Mouse (Mus musculus) MEL (cell line): Measurements from ENCODE around the gene Krt23. TPM values are rescaled to one million over a fixed set of nuclear protein-coding genes. Genes with fewer than 3 reads are reported as not detected.

Experiments used
- DNase-seq: peaks from one replicate; pipeline ENCODE4 v3.0.0; 2011; ENCODE audit warnings: low read depth, low spot score
- H3K27ac ChIP-seq: 2 replicates; pipeline ENCODE4 v1.5.1; 2012; ENCODE audit warnings: low read depth, mild to moderate bottlenecking, control low read depth, low read length, moderate library complexity; ENCODE audit not compliant: control insufficient read depth
- H3K27me3 ChIP-seq, 2 experiments: fragments of 150-350 bp in 1 of 2; sonication (generic) in 1 of 2; 2 replicates each; pipeline ENCODE4 v1.6.1; 2012; ENCODE audit warnings: low read length in 2 of 2, mild to moderate bottlenecking in 2 of 2, improper control_type of control experiment in 1 of 2, moderate library complexity in 1 of 2; ENCODE audit not compliant: insufficient read depth in 2 of 2, control insufficient read depth in 1 of 2
- H3K36me3 ChIP-seq, 2 experiments: 2 replicates each; pipeline ENCODE4 v1.6.1; 2012 to 2014; ENCODE audit warnings: low read length in 2 of 2, improper control_type of control experiment in 1 of 2, inconsistent platforms in 1 of 2, mild to moderate bottlenecking in 1 of 2; ENCODE audit not compliant: insufficient read depth in 2 of 2, control insufficient read depth in 1 of 2
- H3K4me1 ChIP-seq, 2 experiments: fragments of 150-350 bp in 1 of 2; sonication (generic) in 1 of 2; 2 replicates each; pipeline ENCODE4 v1.6.1; 2012; ENCODE audit warnings: low read length in 2 of 2, improper control_type of control experiment in 1 of 2, mild to moderate bottlenecking in 1 of 2; ENCODE audit not compliant: insufficient read depth in 2 of 2, control insufficient read depth in 1 of 2
- H3K4me3 ChIP-seq, 2 experiments: fragments of 150-350 bp in 1 of 2; sonication (generic) in 1 of 2; 2 replicates each; pipeline ENCODE4 v1.5.1; 2012; ENCODE audit warnings: low read depth in 2 of 2, low read length in 2 of 2, mild to moderate bottlenecking in 2 of 2, moderate library complexity in 2 of 2, control low read depth in 1 of 2, improper control_type of control experiment in 1 of 2; ENCODE audit not compliant: control insufficient read depth in 1 of 2, insufficient read depth in 1 of 2
- H3K79me2 ChIP-seq: 2 replicates; pipeline ENCODE4 v1.6.1; 2012; ENCODE audit warnings: mild to moderate bottlenecking, low read length, moderate library complexity; ENCODE audit not compliant: control insufficient read depth, poor library complexity, insufficient read depth
- H3K9ac ChIP-seq: 2 replicates; pipeline ENCODE4 v1.6.1; 2012; ENCODE audit warnings: low read depth, mild to moderate bottlenecking, control low read depth, low read length, moderate library complexity; ENCODE audit not compliant: control insufficient read depth, poor library complexity, severe bottlenecking
- H3K9me3 ChIP-seq: fragments of 150-350 bp; sonication (generic); replicated peaks from 2 replicates; pipeline ENCODE4 v1.6.1; 2012; ENCODE audit warnings: mild to moderate bottlenecking, low read length, improper control_type of control experiment, moderate library complexity; ENCODE audit not compliant: insufficient read depth
- CHD1 ChIP-seq: IDR thresholded peaks from 2 replicates; pipeline ENCODE4 v1.6.1; 2012; ENCODE audit warnings: low read depth, mild to moderate bottlenecking, inconsistent platforms, low read length, improper control_type of control experiment
- CHD2 ChIP-seq: IDR thresholded peaks from 2 replicates; pipeline ENCODE4 v1.6.1; 2011; ENCODE audit warnings: low read length, improper control_type of control experiment
- ELF1 ChIP-seq: IDR thresholded peaks from 2 replicates; pipeline ENCODE4 v1.6.1; 2014; ENCODE audit warnings: low read depth, mild to moderate bottlenecking, inconsistent platforms, low read length, improper control_type of control experiment, moderate library complexity
- EP300 ChIP-seq, 2 experiments: IDR thresholded peaks; 2 replicates each; pipeline ENCODE4 v1.6.1; 2011; ENCODE audit warnings: improper control_type of control experiment in 2 of 2, low read length in 2 of 2, low read depth in 1 of 2, mild to moderate bottlenecking in 1 of 2
- GABPA ChIP-seq: IDR thresholded peaks from 2 replicates; pipeline ENCODE4 v1.6.1; 2012; ENCODE audit warnings: low read depth, mild to moderate bottlenecking, inconsistent platforms, low read length, improper control_type of control experiment, moderate library complexity
- JUND ChIP-seq: IDR thresholded peaks from 2 replicates; pipeline ENCODE4 v1.6.1; 2011; ENCODE audit warnings: low read depth, mild to moderate bottlenecking, improper control_type of control experiment, low read length
- MAX ChIP-seq: IDR thresholded peaks from 2 replicates; pipeline ENCODE4 v1.6.1; 2011; ENCODE audit warnings: low read length, improper control_type of control experiment
- MEF2A ChIP-seq: IDR thresholded peaks from 2 replicates; pipeline ENCODE4 v1.6.1; 2014; ENCODE audit warnings: low read depth, mild to moderate bottlenecking, inconsistent platforms, low read length, improper control_type of control experiment; ENCODE audit not compliant: poor library complexity, insufficient replicate concordance, severe bottlenecking; ENCODE audit errors: extremely low read depth
- MXI1 ChIP-seq: IDR thresholded peaks from 2 replicates; pipeline ENCODE4 v1.6.1; 2011; ENCODE audit warnings: mild to moderate bottlenecking, low read depth, low read length, improper control_type of control experiment
- POLR2A ChIP-seq, 2 experiments: IDR thresholded peaks; 2 replicates each; pipeline ENCODE4 v1.6.1; 2011 to 2012; ENCODE audit warnings: low read length in 2 of 2, mild to moderate bottlenecking in 2 of 2, control low read depth in 1 of 2, improper control_type of control experiment in 1 of 2, low read depth in 1 of 2, moderate library complexity in 1 of 2; ENCODE audit not compliant: control insufficient read depth in 1 of 2, insufficient read depth in 1 of 2, poor library complexity in 1 of 2
- POLR2AphosphoS5 ChIP-seq: IDR thresholded peaks from 2 replicates; pipeline ENCODE4 v1.6.1; 2012; ENCODE audit warnings: low read depth, borderline replicate concordance, mild to moderate bottlenecking, inconsistent platforms, low read length, moderate library complexity, mixed read lengths
- SMC3 ChIP-seq: IDR thresholded peaks from 2 replicates; pipeline ENCODE4 v1.6.1; 2011; ENCODE audit warnings: low read depth, low read length, improper control_type of control experiment
- TAL1 ChIP-seq: IDR thresholded peaks from 2 replicates; pipeline ENCODE4 v1.6.1; 2012; ENCODE audit warnings: mild to moderate bottlenecking, inconsistent platforms, low read length, moderate library complexity, mixed read lengths
- TBP ChIP-seq: IDR thresholded peaks from 2 replicates; pipeline ENCODE4 v1.8.0; 2011; ENCODE audit warnings: low read depth, low read length, improper control_type of control experiment
- TCF12 ChIP-seq: IDR thresholded peaks from 2 replicates; pipeline ENCODE4 v1.6.1; 2014; ENCODE audit warnings: low read depth, mild to moderate bottlenecking, inconsistent platforms, low read length, improper control_type of control experiment, moderate library complexity
- USF1 ChIP-seq: IDR thresholded peaks from 2 replicates; pipeline ENCODE4 v1.6.1; 2014; ENCODE audit warnings: low read depth, mild to moderate bottlenecking, inconsistent platforms, low read length, improper control_type of control experiment, moderate library complexity
- USF2 ChIP-seq, 2 experiments: IDR thresholded peaks; 2 replicates each; pipeline ENCODE4 v1.6.1; 2011 to 2012; ENCODE audit warnings: improper control_type of control experiment in 2 of 2, low read length in 2 of 2, borderline replicate concordance in 1 of 2, inconsistent platforms in 1 of 2, low read depth in 1 of 2, mild to moderate bottlenecking in 1 of 2; ENCODE audit not compliant: insufficient read depth in 1 of 2
- ZKSCAN1 ChIP-seq: IDR thresholded peaks from 2 replicates; pipeline ENCODE4 v1.6.1; 2012; ENCODE audit warnings: low read depth, mild to moderate bottlenecking, inconsistent platforms, low read length, improper control_type of control experiment, moderate library complexity
- ZMIZ1 ChIP-seq: IDR thresholded peaks from 2 replicates; pipeline ENCODE4 v1.6.1; 2012; ENCODE audit warnings: low read depth, mild to moderate bottlenecking, inconsistent platforms, low read length, improper control_type of control experiment, moderate library complexity
- polyA plus RNA-seq, 2 experiments: library from polyadenylated mRNA; stranded (reverse) in 1 of 2; unstranded in 1 of 2; fragments of >175 nt in 1 of 2; fragments of >200 nt in 1 of 2; gene quantifications; 2 replicates each; pipeline versions ENCODE4 v1.2.1 to v1.2.4; 2012; ENCODE audit warnings: low replicate concordance in 2 of 2, low read depth in 1 of 2; ENCODE audit not compliant: insufficient read length in 2 of 2, insufficient read depth in 1 of 2, missing spikeins in 1 of 2
- total RNA-seq: library from RNA; depleted of rRNA; stranded (reverse); fragments of 300-350 nt; gene quantifications from 2 replicates; pipeline ENCODE4 v1.2.3, GENCODE M21; 2012

The Krt23 gene
- total and polyA plus RNA-seq, 3 experiments, result not detected

GRCm38 (mm10) chr11:99439465-99439864 lies 53.5 kb downstream of the Krt23 start:
- no peaks in the 10 kb centered on the region for H3K36me3 ChIP-seq
- no peak overlapping the region for H3K4me3 ChIP-seq
- H3K79me2 ChIP-seq, result no peaks in the 10 kb centered on the region
- no peak for DNase-seq
- TF ChIP-seq ELF1, result no peak
- TF ChIP-seq POLR2AphosphoS5, result no peak
- no peak for TF ChIP-seq ZKSCAN1
- no peak for TF ChIP-seq MEF2A
- no peak for TF ChIP-seq TCF12
- TF ChIP-seq MXI1, result no peak
- no peak for TF ChIP-seq TAL1
- no peak for TF ChIP-seq EP300 (IDR thresholded peaks at IDR 0.05; ENCODE audit: low read depth in 1 of 2, low read length in 2 of 2)
- no peak for TF ChIP-seq GABPA
- TF ChIP-seq JUND, result no peak
- TF ChIP-seq SMC3, result no peak
- TF ChIP-seq CHD2, result no peak
- TF ChIP-seq MAX, result no peak
- 0 out of 4 replicates have a peak, but pooled peaks cover 0 to 2% of the 10 kb centered on the region in 2 experiments for H3K27me3 ChIP-seq
- no peaks in the 10 kb centered on the region for H3K9me3 ChIP-seq
- H3K4me1 ChIP-seq, result no peaks in the 10 kb centered on the region
- no peak overlapping the region for H3K9ac ChIP-seq
- no peak overlapping the region for H3K27ac ChIP-seq

GRCm38 (mm10) chr11:99437972-99438371 lies 55.0 kb downstream of the Krt23 start, which contains the start of gene Krt20:
Krt20 (minus strand) TSS chr11:99438150.
- no peak for DNase-seq
- Histone ChIP-seq H3K27ac (no peak within 1 kb of the TSS), H3K79me2 (no peaks in the 10 kb centered on the region), H3K9me3 (no peaks in the 10 kb centered on the region), H3K27me3 (0 out of 4 replicates have a peak, but pooled peaks cover 0 to 2% of the 10 kb centered on the region in 2 experiments), H3K36me3 (no peaks in the 10 kb centered on the region), H3K4me3 (no peak within 1 kb of the TSS), H3K4me1 (no peaks in the 10 kb centered on the region), H3K9ac (no peak within 1 kb of the TSS)
- TF ChIP-seq USF2 (IDR thresholded peaks at IDR 0.05; ENCODE audit: borderline replicate concordance in 1 of 2, insufficient read depth in 1 of 2, low read depth in 1 of 2, low read length in 2 of 2) (no peak), CHD1 (no peak), MXI1 (no peak), ZMIZ1 (no peak), TBP (no peak), JUND (no peak), POLR2A (IDR thresholded peaks at IDR 0.05; ENCODE audit: control insufficient read depth in 1 of 2, insufficient read depth in 1 of 2, low read depth in 1 of 2, low read length in 2 of 2, poor library complexity in 1 of 2) (no peak), USF1 (no peak), MEF2A (no peak), POLR2AphosphoS5 (no peak)
